Mouse (Mus musculus) limb, embryonic 15.5 days (tissue): Measurements from ENCODE around the gene Dguok. TPM values are rescaled to one million over a fixed set of nuclear protein-coding genes. Genes with fewer than 3 reads are reported as not detected.

ENCODE experiments used
- ATAC-seq: fragments of 200-750 bp; cut with Nextera tagmentation; 2 replicates; pipeline ENCODE4 v1.8.0; 2017; ENCODE audit warnings: low read depth, moderate TSS enrichment; ENCODE audit not compliant: insufficient number of reproducible peaks, low FRiP score, low TSS enrichment
- H3K27ac ChIP-seq: fragments of 300-500 bp; sonication (generic); 2 replicates; pipeline ENCODE4 v1.5.1; 2015; ENCODE audit warnings: moderate library complexity, mild to moderate bottlenecking, inconsistent platforms
- H3K27me3 ChIP-seq: fragments of 300-500 bp; sonication (generic); 2 replicates; pipeline ENCODE4 v1.6.1; 2015; ENCODE audit warnings: inconsistent platforms
- H3K36me3 ChIP-seq: fragments of 300-500 bp; sonication (generic); 2 replicates; pipeline ENCODE4 v1.6.1; 2015; ENCODE audit warnings: inconsistent platforms
- H3K4me1 ChIP-seq: fragments of 300-500 bp; sonication (generic); 2 replicates; pipeline ENCODE4 v1.6.1; 2015; ENCODE audit warnings: inconsistent platforms
- H3K4me2 ChIP-seq: fragments of 300-500 bp; sonication (generic); 2 replicates; pipeline ENCODE4 v1.6.1; 2015; ENCODE audit warnings: mild to moderate bottlenecking, inconsistent platforms
- H3K4me3 ChIP-seq: fragments of 300-500 bp; sonication (generic); 2 replicates; pipeline ENCODE4 v1.5.1; 2015; ENCODE audit warnings: mild to moderate bottlenecking, inconsistent platforms
- H3K9ac ChIP-seq: fragments of 300-500 bp; sonication (generic); 2 replicates; pipeline ENCODE4 v1.6.1; 2015; ENCODE audit warnings: inconsistent platforms
- H3K9me3 ChIP-seq: fragments of 300-500 bp; sonication (generic); 2 replicates; pipeline ENCODE4 v1.6.1; 2016; ENCODE audit warnings: inconsistent platforms
- WGBS: fragments of 180-500 bp; shearing (Covaris S2); methylation state at CpG from one replicate; pipeline ENCODE4 v1.1.7; 2015; 5-methylcytosine and 5-hydroxymethylcytosine counted together
- polyA plus RNA-seq: library from polyadenylated mRNA; unstranded; fragments of >200 nt; fragmentation: Nextera tagmentation; extraction: Ambion mirVana; gene quantifications from 2 replicates; pipeline ENCODE4 v1.2.1, GENCODE M21; 2015

The Dguok gene
- polyA plus RNA-seq, 1 experiment from 2014 or later = 86.6 TPM

GRCm38 (mm10) chr6:83478217-83478616 is 28.6 kb downstream of the Dguok start:
- no peak overlapping the region for H3K4me2 ChIP-seq
- H3K4me3 ChIP-seq = no peak overlapping the region
- H3K9me3 ChIP-seq = no peaks in the 10 kb centered on the region
- no peak overlapping the region for H3K27ac ChIP-seq
- H3K27me3 ChIP-seq = no peaks in the 10 kb centered on the region
- H3K9ac ChIP-seq = no peak overlapping the region
- no peak for ATAC-seq
- WGBS = 67% methylated on average over 4 of the region's 4 CpGs
- H3K36me3 ChIP-seq = peaks cover 51% of the 10 kb centered on the region
- no peaks in the 10 kb centered on the region for H3K4me1 ChIP-seq

GRCm38 (mm10) chr6:83475431-83475830 is 31.3 kb downstream of the Dguok start:
- Histone ChIP-seq H3K36me3 (peaks cover 26% of the 10 kb centered on the region), H3K9me3 (no peaks in the 10 kb centered on the region), H3K27me3 (no peaks in the 10 kb centered on the region), H3K4me3 (no peak overlapping the region), H3K4me2 (no peak overlapping the region), H3K27ac (no peak overlapping the region), H3K9ac (no peak overlapping the region), H3K4me1 (no peaks in the 10 kb centered on the region)
- WGBS = 81% methylated on average over 7 of the region's 7 CpGs
- no peak for ATAC-seq

- no peak overlapping the region for H3K4me2 ChIP-seq
- H3K4me1 ChIP-seq = no peaks in the 10 kb centered on the region
- WGBS = 85% methylated on average over 9 of the region's 9 CpGs
- no peak for ATAC-seq
- no peak overlapping the region for H3K9ac ChIP-seq
- no peaks in the 10 kb centered on the region for H3K9me3 ChIP-seq
- H3K4me3 ChIP-seq = no peak overlapping the region
- no peak overlapping the region for H3K27ac ChIP-seq
- H3K27me3 ChIP-seq = no peaks in the 10 kb centered on the region
- peaks cover 8% of the 10 kb centered on the region; the same call in 1 of the 2 replicates for H3K36me3 ChIP-seq
These were observed 33.5 kb downstream of the Dguok start for GRCm38 (mm10) chr6:83473240-83473639.

- Histone ChIP-seq H3K9ac (no peak overlapping the region), H3K27ac (no peak overlapping the region), H3K36me3 (no peaks in the 10 kb centered on the region), H3K27me3 (no peaks in the 10 kb centered on the region), H3K4me3 (no peak overlapping the region), H3K4me1 (no peaks in the 10 kb centered on the region), H3K9me3 (no peaks in the 10 kb centered on the region), H3K4me2 (no peak overlapping the region)
- WGBS = 82% methylated on average over 7 of the region's 7 CpGs
- ATAC-seq = no peak
These were observed 35.0 kb downstream of the Dguok start for GRCm38 (mm10) chr6:83471739-83472138.

DNA sequence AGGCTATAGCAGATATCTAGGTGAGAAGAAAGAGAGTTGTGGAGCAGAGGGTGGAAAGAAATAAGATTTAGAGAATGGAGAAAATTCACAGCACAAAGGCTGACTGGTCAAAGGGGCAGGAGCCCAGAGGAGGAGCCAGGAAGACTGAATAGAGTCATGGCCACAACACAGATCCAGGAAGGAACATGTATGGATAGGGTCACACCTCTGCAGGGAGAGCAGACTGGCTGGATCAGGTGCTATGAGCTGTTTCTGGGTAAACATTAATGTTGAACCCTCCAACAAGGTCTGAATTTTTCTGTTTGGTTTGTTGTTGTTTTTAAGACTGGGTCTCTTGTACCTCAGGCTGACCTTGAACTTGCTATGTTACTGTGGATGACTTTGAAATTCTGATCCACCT is 42.8 kb downstream of the Dguok start:
- no peaks in the 10 kb centered on the region for H3K9me3 ChIP-seq
- H3K27ac ChIP-seq = no peak overlapping the region
- H3K27me3 ChIP-seq = no peaks in the 10 kb centered on the region
- ATAC-seq = no peak
- H3K9ac ChIP-seq = no peak overlapping the region
- H3K4me2 ChIP-seq = no peak overlapping the region
- no peaks in the 10 kb centered on the region for H3K36me3 ChIP-seq
- H3K4me1 ChIP-seq = peaks cover 5% of the 10 kb centered on the region
- no peak overlapping the region for H3K4me3 ChIP-seq

DNA sequence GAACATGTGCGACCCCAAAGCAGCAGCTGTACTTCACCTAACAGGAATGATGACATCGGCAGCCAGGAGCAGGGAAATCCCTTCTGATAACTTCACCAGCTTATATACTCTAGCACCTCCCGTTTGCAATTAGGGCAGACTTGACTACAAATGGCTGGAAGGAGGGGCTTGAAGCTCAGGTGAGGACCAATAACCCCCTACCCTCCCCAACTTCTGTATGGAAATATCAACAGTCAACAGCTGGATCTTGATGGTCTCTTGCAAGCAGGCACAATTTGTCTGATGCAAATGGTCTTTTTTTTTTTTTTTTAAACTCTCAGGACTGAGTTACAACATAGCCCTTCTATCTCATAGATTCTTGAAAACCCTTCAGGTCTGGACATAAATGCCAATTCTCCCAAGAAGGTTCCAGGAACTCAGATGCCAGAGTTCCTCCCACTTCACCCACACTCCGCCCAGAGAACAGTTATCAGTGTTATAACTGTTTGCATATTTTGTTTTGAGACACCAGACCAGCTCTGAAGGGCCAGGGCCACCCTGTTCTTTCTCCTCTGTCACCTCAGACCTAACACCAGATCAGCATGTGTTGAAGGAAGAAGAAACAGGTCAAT is 47.6 kb downstream of the Dguok start, which contains the start of gene Tet3:
TSS of gene Tet3 (minus strand) at position 51 of the 611 bp plus-strand sequence.
- H3K4me2 ChIP-seq = no peak within 1 kb of the TSS

DNA sequence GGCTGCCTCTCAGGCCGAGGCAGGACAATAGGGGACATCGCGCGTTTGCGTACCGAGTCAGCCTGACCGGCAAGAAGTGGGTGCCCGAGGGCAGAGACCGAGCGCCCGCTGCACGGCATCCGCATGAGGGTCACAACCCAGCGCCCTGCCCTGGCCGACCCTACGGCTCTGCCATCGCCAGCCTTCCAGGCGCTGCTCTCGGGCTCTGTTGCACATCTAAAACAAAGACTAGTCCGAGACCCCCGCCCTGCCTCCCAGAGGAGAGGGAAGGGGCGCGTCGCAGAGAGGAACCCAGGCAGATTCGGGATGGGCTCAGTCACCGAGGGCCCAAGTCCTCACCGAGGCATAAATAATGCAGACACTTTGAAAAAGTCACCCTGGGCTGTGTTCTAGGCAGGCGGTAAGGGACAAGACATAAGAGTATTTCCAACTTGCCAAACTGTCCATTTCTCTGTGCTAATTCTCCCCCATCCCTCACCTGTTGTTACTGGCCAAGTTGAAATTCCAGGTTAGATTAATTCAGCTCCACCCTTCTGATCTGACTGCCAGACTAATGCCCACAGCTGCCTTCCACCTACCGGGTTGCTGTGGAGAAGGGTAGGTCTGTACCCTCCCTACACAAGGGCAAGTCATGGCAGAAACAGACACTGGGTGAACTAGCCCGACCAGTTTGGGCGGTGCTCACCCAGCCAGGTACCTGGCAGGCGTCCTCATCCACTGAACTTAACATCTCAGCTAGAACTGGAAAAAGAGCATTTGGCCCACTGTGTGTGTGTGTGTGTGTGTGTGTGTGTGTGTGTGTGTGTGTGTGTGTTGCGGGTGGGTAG is 49.6 kb downstream of the Dguok start:
- H3K4me2 ChIP-seq = peak overlapping the region; percentile 92
- 4% methylated on average over 33 of the region's 33 CpGs for WGBS
- peak overlapping the region; percentile 92 for H3K27ac ChIP-seq
- peaks cover 46% of the 10 kb centered on the region for H3K4me1 ChIP-seq
- 0 out of 2 replicates have a peak, but pooled peaks have one; percentile 21 for ATAC-seq
- peak overlapping the region; percentile 91 for H3K9ac ChIP-seq
- H3K4me3 ChIP-seq = peak overlapping the region; percentile 83
- no peaks in the 10 kb centered on the region for H3K27me3 ChIP-seq
- H3K36me3 ChIP-seq = no peaks in the 10 kb centered on the region; the same call in 1 of the 2 replicates
- H3K9me3 ChIP-seq = no peaks in the 10 kb centered on the region

More for the DNA sequence above, 47.6 kb downstream of the Dguok start, which contains the start of gene Tet3:
- ATAC-seq = no peak
- no peaks in the 10 kb centered on the region for H3K9me3 ChIP-seq
- H3K4me3 ChIP-seq = no peak within 1 kb of the TSS
- WGBS = 52% methylated on average over 4 of the region's 4 CpGs
- H3K4me1 ChIP-seq = peaks cover 29% of the 10 kb centered on the region
- H3K36me3 ChIP-seq = no peaks in the 10 kb centered on the region
- H3K9ac ChIP-seq = no peak within 1 kb of the TSS
- no peaks in the 10 kb centered on the region for H3K27me3 ChIP-seq
- no peak within 1 kb of the TSS for H3K27ac ChIP-seq

GRCm38 (mm10) chr6:83456131-83456983 is 50.4 kb downstream of the Dguok start:
- Histone ChIP-seq H3K4me2 (peak overlapping the region; percentile 92), H3K27me3 (no peaks in the 10 kb centered on the region), H3K9me3 (no peaks in the 10 kb centered on the region), H3K9ac (peak overlapping the region; percentile 91), H3K36me3 (no peaks in the 10 kb centered on the region; the same call in 1 of the 2 replicates), H3K27ac (peak overlapping the region; percentile 92), H3K4me1 (peaks cover 55% of the 10 kb centered on the region), H3K4me3 (peak overlapping the region; percentile 83)
- under 1% methylated on average over 74 of the region's 105 CpGs for WGBS
- peak; percentile 62 for ATAC-seq

DNA sequence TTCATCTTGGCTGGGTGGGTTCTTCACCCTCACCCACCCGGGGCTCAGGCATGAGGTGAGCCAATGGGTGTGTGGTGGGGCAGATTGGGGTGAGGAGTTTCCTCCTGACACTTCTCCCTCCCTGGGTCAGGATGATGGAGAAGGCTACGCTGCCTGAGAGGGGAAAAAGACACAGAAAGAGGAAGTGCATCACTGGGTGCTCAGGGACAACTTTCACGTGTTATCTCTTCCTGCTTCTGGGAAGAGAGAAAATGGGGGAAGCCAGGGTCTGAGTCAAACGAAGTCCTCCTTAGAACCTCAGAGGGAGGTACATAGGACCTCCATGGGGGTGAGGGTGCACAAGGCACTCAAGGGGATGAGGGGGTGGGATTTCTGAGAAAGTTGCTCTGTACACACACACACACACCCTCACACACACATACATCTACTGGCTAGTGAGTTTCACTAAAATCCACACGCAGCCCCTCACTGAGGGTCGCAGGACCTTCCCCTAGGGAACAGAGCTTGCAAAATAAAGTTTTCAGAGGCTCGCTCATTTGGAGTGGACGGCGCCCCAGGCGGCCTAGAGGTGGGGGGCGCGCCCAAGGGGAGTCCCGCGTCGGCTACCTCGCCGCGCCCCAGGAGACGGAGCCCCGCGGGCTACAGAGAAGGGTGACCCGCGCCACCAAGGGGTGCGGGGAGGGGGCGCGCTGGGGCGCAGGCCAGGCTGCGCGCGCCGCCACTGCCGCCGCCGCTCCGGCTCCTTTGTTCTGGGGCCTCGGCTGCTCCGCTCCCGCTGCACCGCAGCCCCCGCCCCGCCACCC is 51.2 kb downstream of the Dguok start:
- Histone ChIP-seq H3K9me3 (no peaks in the 10 kb centered on the region), H3K4me2 (peak overlapping the region; percentile 92), H3K4me3 (peak overlapping the region; percentile 83), H3K36me3 (peaks cover 4% of the 10 kb centered on the region; the same call in 1 of the 2 replicates), H3K27me3 (no peaks in the 10 kb centered on the region), H3K9ac (peak overlapping the region; percentile 91), H3K27ac (peak overlapping the region; percentile 92), H3K4me1 (peaks cover 63% of the 10 kb centered on the region)
- 1% methylated on average over 20 of the region's 41 CpGs for WGBS
- ATAC-seq = peak; percentile 5; the same call in 1 of the 2 replicates

DNA sequence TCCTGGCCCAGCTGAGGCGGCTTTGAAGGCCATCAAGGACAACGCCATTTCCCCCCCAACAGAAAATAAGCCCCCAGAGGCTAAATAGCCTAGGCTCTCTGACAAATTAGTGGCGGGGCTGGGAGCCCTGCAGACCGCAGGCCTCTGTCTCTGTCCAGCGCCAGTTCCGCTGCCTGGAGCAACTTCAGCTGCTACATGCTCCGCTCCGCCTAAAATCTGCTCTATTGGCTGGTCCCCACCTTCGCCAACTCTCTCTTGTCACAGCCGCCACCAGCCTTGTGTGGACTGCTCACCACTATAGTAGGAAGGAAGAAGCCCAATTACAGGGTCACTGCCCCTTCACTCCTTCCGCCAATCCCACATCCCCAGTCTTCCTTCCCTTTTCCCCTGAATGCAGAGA is 53.1 kb downstream of the Dguok start:
- no peak for ATAC-seq
- Histone ChIP-seq H3K36me3 (peaks cover 6% of the 10 kb centered on the region; the same call in 1 of the 2 replicates), H3K9me3 (no peaks in the 10 kb centered on the region), H3K4me3 (peak overlapping the region; percentile 83), H3K27me3 (no peaks in the 10 kb centered on the region), H3K27ac (no peak overlapping the region), H3K4me1 (peaks cover 74% of the 10 kb centered on the region), H3K4me2 (peak overlapping the region; percentile 92), H3K9ac (no peak overlapping the region)
- 24% methylated on average over 11 of the region's 11 CpGs for WGBS
